Mouse (Mus musculus) bone marrow, adult 2 months (tissue): ENCODE measurements around the gene Fam151a. TPM values are rescaled to one million over a fixed set of nuclear protein-coding genes. Genes with fewer than 3 reads are reported as not detected.
A peak's percentile ranks its signal among the peaks of the same experiment; 100 is the strongest.
"Not testable (repeated sequence)": the region's sequence is repeated elsewhere in the genome, so short reads cannot be mapped to it uniquely, and the experiment has no call there.

Source experiments
- H3K27ac ChIP-seq: fragments of 200-500 bp; 2 replicates; pipeline ENCODE4 v1.5.1; 2012; ENCODE audit warnings: low read depth, mild to moderate bottlenecking, control low read depth, inconsistent platforms, low read length; ENCODE audit not compliant: control insufficient read depth, poor library complexity, insufficient read depth
- H3K4me1 ChIP-seq: fragments of 200-500 bp; 2 replicates; pipeline ENCODE4 v1.6.1; 2011; ENCODE audit warnings: low read length; ENCODE audit not compliant: control insufficient read depth, insufficient read depth
- H3K4me3 ChIP-seq: fragments of 200-500 bp; replicated peaks from 2 replicates; pipeline ENCODE3; 2011; ENCODE audit warnings: mild to moderate bottlenecking, low read depth, low read length, control low read depth; ENCODE audit not compliant: control insufficient read depth
- CTCF ChIP-seq: fragments of 200-500 bp; IDR thresholded peaks from 2 replicates; pipeline ENCODE4 v1.5.1; 2011; ENCODE audit warnings: low read length, control low read depth; ENCODE audit not compliant: control insufficient read depth, insufficient read depth
- POLR2A ChIP-seq: fragments of 200-500 bp; IDR thresholded peaks from 2 replicates; pipeline ENCODE4 v1.6.1; 2011; ENCODE audit warnings: low read depth, mild to moderate bottlenecking, control low read depth, low read length, borderline replicate concordance; ENCODE audit not compliant: control insufficient read depth
- WGBS: fragments of 180-500 bp; shearing (Covaris S2); methylation state at CpG from one replicate; pipeline ENCODE4 v1.1.7; 2018; 5-methylcytosine and 5-hydroxymethylcytosine counted together
- polyA plus RNA-seq: library from polyadenylated mRNA; stranded (reverse); fragments of >200 nt; gene quantifications from 2 replicates; pipeline ENCODE4 v1.2.4, GENCODE M21; 2011; ENCODE audit warnings: low replicate concordance; ENCODE audit not compliant: missing spikeins, insufficient read depth, insufficient read length

The Fam151a gene
- polyA plus RNA-seq, 1 experiment: not detected

- WGBS: 42% methylated on average over 5 of the region's 5 CpGs
- Histone ChIP-seq H3K4me3 (no peak overlapping the region), H3K27ac (no peak overlapping the region), H3K4me1 (no peaks in the 10 kb centered on the region)
- TF ChIP-seq POLR2A (no peak), CTCF (no peak)
These were observed 25.7 kb upstream of the Fam151a start for GRCm38 (mm10) chr4:106707957-106708356.

- TF ChIP-seq POLR2A: no peak
- TF ChIP-seq CTCF: peak; percentile 96
- H3K27ac ChIP-seq: no peak overlapping the region
- under 1% methylated on average over 8 of the region's 8 CpGs for WGBS
- no peak overlapping the region for H3K4me3 ChIP-seq
- no peaks in the 10 kb centered on the region for H3K4me1 ChIP-seq
These were observed 25.3 kb upstream of the Fam151a start for GRCm38 (mm10) chr4:106708408-106708807.

GRCm38 (mm10) chr4:106713622-106714021 lies 20.1 kb upstream of the Fam151a start:
- Histone ChIP-seq H3K27ac (no peak overlapping the region), H3K4me1 (no peaks in the 10 kb centered on the region), H3K4me3 (no peak overlapping the region)
- WGBS: 81% methylated on average over 6 of the region's 6 CpGs
- no peak for TF ChIP-seq CTCF
- TF ChIP-seq POLR2A: no peak

- Histone ChIP-seq H3K4me3 (no peak overlapping the region), H3K4me1 (no peaks in the 10 kb centered on the region), H3K27ac (no peak overlapping the region)
- no peak for TF ChIP-seq CTCF
- no peak for TF ChIP-seq POLR2A
- WGBS: 76% methylated on average over 4 of the region's 4 CpGs
These were observed 13.1 kb upstream of the Fam151a start for GRCm38 (mm10) chr4:106720631-106721030.

GRCm38 (mm10) chr4:106730814-106731213 lies 2.9 kb upstream of the Fam151a start, which contains the start of gene Mroh7:
TSS of gene Mroh7 (minus strand) at chr4:106730925.
- Histone ChIP-seq H3K27ac (no peak within 1 kb of the TSS), H3K4me1 (no peaks in the 10 kb centered on the region; the same call in 1 of the 2 replicates), H3K4me3 (no peak within 1 kb of the TSS)
- TF ChIP-seq POLR2A (no peak), CTCF (no peak)
- 66% methylated on average over 7 of the region's 7 CpGs for WGBS

GRCm38 (mm10) chr4:106736884-106737283 lies 3.2 kb downstream of the Fam151a start:
- not testable (repeated sequence) for H3K27ac ChIP-seq, H3K4me3 ChIP-seq, H3K4me1 ChIP-seq
- 94% methylated on average over 1 of the region's 1 CpGs for WGBS

GRCm38 (mm10) chr4:106737904-106738303 lies 4.2 kb downstream of the Fam151a start:
- TF ChIP-seq POLR2A: no peak
- TF ChIP-seq CTCF: no peak
- H3K27ac ChIP-seq: no peak overlapping the region
- 78% methylated on average over 3 of the region's 3 CpGs for WGBS

GRCm38 (mm10) chr4:106745862-106746261 lies 12.2 kb downstream of the Fam151a start:
- 82% methylated on average over 7 of the region's 7 CpGs for WGBS
- no peak for TF ChIP-seq CTCF
- TF ChIP-seq POLR2A: no peak

More at GRCm38 (mm10) chr4:106737904-106738303, 4.2 kb downstream of the Fam151a start:
- Histone ChIP-seq H3K4me1 (no peaks in the 10 kb centered on the region; the same call in 1 of the 2 replicates), H3K4me3 (no peak overlapping the region)

GRCm38 (mm10) chr4:106747001-106747580 lies 13.4 kb downstream of the Fam151a start:
- Histone ChIP-seq H3K27ac (no peak overlapping the region), H3K4me1 (no peaks in the 10 kb centered on the region), H3K4me3 (no peak overlapping the region)
- 74% methylated on average over 1 of the region's 1 CpGs for WGBS
- no peak for TF ChIP-seq POLR2A
- no peak for TF ChIP-seq CTCF

More at GRCm38 (mm10) chr4:106745862-106746261, 12.2 kb downstream of the Fam151a start:
- Histone ChIP-seq H3K27ac (no peak overlapping the region), H3K4me1 (no peaks in the 10 kb centered on the region), H3K4me3 (no peak overlapping the region)
